ENCODE assay signal across 9 mouse cellular contexts in genomic region chr4:85162468-85163312, GRCm38 (mm10). TPM values are rescaled to one million over a fixed set of nuclear protein-coding genes. Genes with fewer than 3 reads are reported as not detected.
DNase-seq lines count a peak whose midpoint lies in the region; ATAC-seq and TF ChIP-seq lines count a peak whose summit lies in the region.
"Had no signal": no experiment of that assay in that cellular context is flagged by ENCODE, and none has a peak within 500 bp of the region (broad histone marks: within the 10 kb centered on the region; RNA-seq: fewer than 3 reads in every experiment).

No protein-coding gene starts in this region.

- H3K27ac ChIP-seq in heart, embryonic 11.5 days (ENCODE audit: low read depth, low read length) = no peak overlapping the region
- H3K27ac ChIP-seq in heart, embryonic 15.5 days = no peak overlapping the region
- no peak overlapping the region for H3K27ac ChIP-seq in liver, embryonic 14.5 days

- no peaks in the 10 kb centered on the region for H3K36me3 ChIP-seq in heart, embryonic 11.5 days (ENCODE audit: control insufficient read depth, insufficient read depth, low read length)
- H3K36me3 ChIP-seq in heart, embryonic 15.5 days = no peaks in the 10 kb centered on the region
- no peaks in the 10 kb centered on the region for H3K36me3 ChIP-seq in liver, embryonic 14.5 days (replicated peaks; ENCODE audit: control insufficient read depth, insufficient read depth, low read depth)

- TF ChIP-seq CTCF in liver, embryonic 14.5 days (IDR thresholded peaks at IDR 0.05; ENCODE audit: low read depth) = peak; percentile 48

- ATAC-seq in heart, embryonic 11.5 days (replicated peaks; ENCODE audit: insufficient number of reproducible peaks, low FRiP score, low TSS enrichment) = no peak
- no peak for ATAC-seq in heart, embryonic 15.5 days (replicated peaks; ENCODE audit: insufficient number of reproducible peaks, insufficient read depth, low FRiP score, low read depth)
- ATAC-seq in liver, embryonic 14.5 days (ENCODE audit: insufficient read depth) = no peak

- H3K27me3 ChIP-seq in heart, embryonic 11.5 days (ENCODE audit: control insufficient read depth, insufficient read depth, low read length) = no peaks in the 10 kb centered on the region
- no peaks in the 10 kb centered on the region for H3K27me3 ChIP-seq in heart, embryonic 15.5 days
- H3K27me3 ChIP-seq in liver, embryonic 14.5 days (ENCODE audit: control insufficient read depth, insufficient read depth, low read length) = no peaks in the 10 kb centered on the region
- H3K27me3 ChIP-seq: CH12.LX had no signal

- no peak for DNase-seq in heart, adult 9 months (ENCODE audit: low spot score in 2 of 2)
- peak; percentile 37 to 72 for DNase-seq in cerebellum, postnatal 4 days (ENCODE audit: low spot score in 2 of 2)
- DNase-seq in kidney, postnatal 25 days = peak; percentile 42 to 46
- peak in 1 of 3 experiments; percentile 2 for DNase-seq in liver, embryonic 14.5 days (ENCODE audit: low read depth in 3 of 3, low spot score in 3 of 3)
- peak; percentile 47 for DNase-seq in ovary, postnatal 36 days (ENCODE audit: low spot score)
- no peak for DNase-seq in spleen, postnatal 36 days (ENCODE audit: low spot score in 2 of 2)

- H3K9me3 ChIP-seq in heart, embryonic 11.5 days (replicated peaks; ENCODE audit: control insufficient read depth, low read length) = no peaks in the 10 kb centered on the region
- H3K9me3 ChIP-seq in heart, embryonic 15.5 days (replicated peaks) = no peaks in the 10 kb centered on the region
- H3K9me3 ChIP-seq in liver, embryonic 14.5 days (ENCODE audit: control insufficient read depth, low read length) = no peaks in the 10 kb centered on the region

- 0 out of 2 replicates have a peak overlapping the region, but pooled peaks have one; percentile 12 for H3K4me3 ChIP-seq in heart, embryonic 11.5 days (ENCODE audit: low read depth, low read length)
- no peak overlapping the region for H3K4me3 ChIP-seq in heart, embryonic 15.5 days
- no peak overlapping the region for H3K4me3 ChIP-seq in liver, embryonic 14.5 days (ENCODE audit: insufficient read depth in 1 of 2, low read depth in 2 of 2, low read length in 2 of 2)

- peak overlapping the region; percentile 53 for H3K4me2 ChIP-seq in heart, embryonic 11.5 days
- H3K4me2 ChIP-seq in heart, embryonic 15.5 days = peak overlapping the region; percentile 49
- H3K4me2 ChIP-seq in liver, embryonic 14.5 days (ENCODE audit: low read depth) = no peak overlapping the region

- no peaks in the 10 kb centered on the region for H3K4me1 ChIP-seq in heart, embryonic 11.5 days (ENCODE audit: control insufficient read depth, insufficient read depth, low read length)
- H3K4me1 ChIP-seq in heart, embryonic 15.5 days (replicated peaks) = 0 out of 2 replicates have a peak, but pooled peaks cover 2% of the 10 kb centered on the region
- no peaks in the 10 kb centered on the region for H3K4me1 ChIP-seq in liver, embryonic 14.5 days (replicated peaks; ENCODE audit: control insufficient read depth in 2 of 2, insufficient read depth in 2 of 2, low read length in 1 of 2)

- H3K9ac ChIP-seq in heart, embryonic 11.5 days (ENCODE audit: low read depth, low read length) = no peak overlapping the region
- H3K9ac ChIP-seq in heart, embryonic 15.5 days = no peak overlapping the region
- H3K9ac ChIP-seq in liver, embryonic 14.5 days (replicated peaks) = no peak overlapping the region

- no peak for TF ChIP-seq EP300 in liver, embryonic 14.5 days (IDR thresholded peaks at IDR 0.05; ENCODE audit: low read depth)

- WGBS in heart, embryonic 11.5 days (ENCODE audit: insufficient replicate concordance) = 23% methylated on average over 27 of the region's 27 CpGs
- 23% methylated on average over 27 of the region's 27 CpGs for WGBS in heart, embryonic 15.5 days
- WGBS in liver, embryonic 14.5 days (ENCODE audit: insufficient replicate concordance) = 25% methylated on average over 27 of the region's 27 CpGs

RNA-seq across cellular contexts. Expression of gene Sh3gl2, which starts 42.2 kb away (rescaled TPM):
- polyA plus RNA-seq in heart, embryonic 11.5 days (2014; fragmentation: Nextera tagmentation; extraction: Ambion mirVana) = 0.76 and 1.1 TPM in 2 replicates
- polyA plus RNA-seq in heart, embryonic 15.5 days (2015; fragmentation: Nextera tagmentation; extraction: Ambion mirVana) = 0.60 and 1.4 TPM in 2 replicates
- polyA plus RNA-seq in liver, embryonic 14.5 days (2012; rRNA removed) = 0.04 and 0.10 TPM in 2 replicates
- not detected in 2 replicates for polyA plus RNA-seq in liver, embryonic 14.5 days (2014; fragmentation: Nextera tagmentation; extraction: Ambion mirVana)

Comparison
In these comparisons a context has a peak if more than half of its experiments do, and no peak if none do; other contexts are left out.
1. DNase-seq: peak in cerebellum, postnatal 4 days (2 of 2), kidney, postnatal 25 days (2 of 2) and ovary, postnatal 36 days (single experiment); none in heart, adult 9 months (0 of 2) and spleen, postnatal 36 days (0 of 2).